Comparison of ENCODE assay signal across 16 mouse cellular contexts in the genomic region with DNA sequence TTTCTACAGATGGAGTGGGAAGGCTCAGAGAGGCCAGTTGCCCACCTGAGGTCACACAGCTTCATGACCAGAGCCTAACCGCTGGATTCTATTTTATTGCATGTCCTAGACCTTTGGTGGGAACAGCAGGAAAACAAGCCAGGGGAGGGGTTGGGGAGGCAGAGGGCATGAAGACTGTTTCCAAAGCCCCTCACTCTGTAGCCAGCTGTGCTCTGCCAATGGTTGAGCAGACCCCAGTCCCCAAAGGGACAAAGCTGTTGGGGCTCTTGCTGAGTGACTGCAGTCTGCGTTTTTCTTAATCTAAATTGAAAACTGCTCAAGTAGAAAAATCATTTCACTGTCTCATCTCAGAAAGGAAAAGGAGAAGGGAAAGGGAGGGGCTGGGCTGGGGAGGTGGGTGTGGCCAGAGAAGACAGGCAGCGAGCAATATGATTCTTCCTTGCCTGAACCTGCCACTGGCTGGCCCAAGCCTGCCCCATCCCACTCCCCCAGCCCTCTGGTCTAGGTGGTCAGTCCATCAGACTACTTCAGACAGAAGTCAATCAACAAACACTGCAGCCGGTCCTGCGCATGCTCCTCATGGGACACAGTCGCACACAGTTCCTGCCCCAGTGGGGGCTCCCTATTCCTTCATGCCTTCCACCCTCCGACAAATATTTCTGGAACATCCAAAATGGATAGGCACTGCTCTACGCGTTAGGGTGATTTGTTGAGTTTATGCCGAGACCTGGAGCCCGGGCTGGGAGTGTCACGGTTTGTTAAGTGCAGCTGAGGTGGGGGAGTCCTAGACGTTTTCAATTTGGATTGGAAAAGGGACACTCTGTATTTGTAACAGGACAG. TPM values are rescaled to one million over a fixed set of nuclear protein-coding genes. Genes with fewer than 3 reads are reported as not detected.
DNase-seq lines count a peak whose midpoint lies in the region; ATAC-seq lines count a peak whose summit lies in the region.
"Had no signal": no experiment of that assay in that cellular context is flagged by ENCODE, and none has a peak within 500 bp of the region (broad histone marks: within the 10 kb centered on the region; RNA-seq: fewer than 3 reads in every experiment).

No protein-coding gene starts in this region.

- no peak overlapping the region for H3K9ac ChIP-seq in hindbrain, embryonic 12.5 days
- no peak overlapping the region; the same call in 1 of the 2 replicates for H3K9ac ChIP-seq in midbrain, embryonic 13.5 days (replicated peaks)
- H3K9ac ChIP-seq: limb, embryonic 15.5 days; lung, embryonic 15.5 days; stomach, embryonic 15.5 days had no signal

- H3K4me1 ChIP-seq in hindbrain, embryonic 12.5 days, result peaks cover 29% of the 10 kb centered on the region
- peaks cover 31% of the 10 kb centered on the region for H3K4me1 ChIP-seq in midbrain, embryonic 13.5 days (replicated peaks)
- H3K4me1 ChIP-seq: lung, embryonic 15.5 days; megakaryocyte, embryonic 14.5 days; stomach, embryonic 15.5 days had no signal

- H3K4me2 ChIP-seq in hindbrain, embryonic 12.5 days (replicated peaks), result 0 out of 2 replicates have a peak overlapping the region, but pooled peaks have one; percentile 6
- H3K4me2 ChIP-seq in midbrain, embryonic 13.5 days (replicated peaks), result no peak overlapping the region
- H3K4me2 ChIP-seq: limb, embryonic 15.5 days; lung, embryonic 15.5 days; stomach, embryonic 15.5 days had no signal

- DNase-seq in kidney, postnatal 4 days, result peak; percentile 43 to 61
- no peak for DNase-seq in kidney, adult 18-20 months
- DNase-seq in thymus, postnatal 0 days (ENCODE audit: low spot score), result no peak
- DNase-seq in heart, adult 9 months (ENCODE audit: low spot score in 2 of 2), result no peak
- no peak for DNase-seq in ovary, adult 18-20 months (ENCODE audit: low spot score)
- DNase-seq: cerebellum, postnatal 10 days; heart, adult 2 months; heart, postnatal 14 days; kidney, adult 2 months; thymus, postnatal 36 days had no signal

- peak; percentile 52 for ATAC-seq in hindbrain, embryonic 12.5 days (ENCODE audit: low FRiP score)
- ATAC-seq in midbrain, embryonic 13.5 days, result peak; percentile 62; the same call in 1 of the 2 replicates

- no peaks in the 10 kb centered on the region for H3K9me3 ChIP-seq in hindbrain, embryonic 12.5 days (replicated peaks)
- H3K9me3 ChIP-seq in midbrain, embryonic 13.5 days, result no peaks in the 10 kb centered on the region
- H3K9me3 ChIP-seq: limb, embryonic 15.5 days; lung, embryonic 15.5 days; stomach, embryonic 15.5 days had no signal

- H3K27ac ChIP-seq in hindbrain, embryonic 12.5 days, result peak overlapping the region; percentile 81
- H3K27ac ChIP-seq in midbrain, embryonic 13.5 days, result peak overlapping the region; percentile 71
- H3K27ac ChIP-seq: heart, adult 2 months; limb, embryonic 15.5 days; lung, embryonic 15.5 days; stomach, embryonic 15.5 days had no signal

- no peaks in the 10 kb centered on the region for H3K36me3 ChIP-seq in hindbrain, embryonic 12.5 days
- H3K36me3 ChIP-seq in midbrain, embryonic 13.5 days, result no peaks in the 10 kb centered on the region
- H3K36me3 ChIP-seq: limb, embryonic 15.5 days; lung, embryonic 15.5 days; stomach, embryonic 15.5 days had no signal

- H3K4me3 ChIP-seq in hindbrain, embryonic 12.5 days, result no peak overlapping the region
- H3K4me3 ChIP-seq in midbrain, embryonic 13.5 days (replicated peaks), result no peak overlapping the region
- H3K4me3 ChIP-seq: heart, adult 2 months; limb, embryonic 15.5 days; lung, embryonic 15.5 days; megakaryocyte, embryonic 14.5 days; stomach, embryonic 15.5 days had no signal

- H3K27me3 ChIP-seq in hindbrain, embryonic 12.5 days, result no peaks in the 10 kb centered on the region; the same call in 1 of the 2 replicates
- H3K27me3 ChIP-seq in midbrain, embryonic 13.5 days, result peaks cover 4% of the 10 kb centered on the region; the same call in 1 of the 2 replicates
- H3K27me3 ChIP-seq: limb, embryonic 15.5 days; lung, embryonic 15.5 days; stomach, embryonic 15.5 days had no signal

- WGBS in hindbrain, embryonic 12.5 days, result 51% methylated on average over 13 of the region's 13 CpGs
- WGBS in midbrain, embryonic 13.5 days, result 52% methylated on average over 13 of the region's 13 CpGs

RNA-seq across cellular contexts. Expression of gene Ctnnbl1, which starts 45.7 kb away (rescaled TPM):
- polyA plus RNA-seq in hindbrain, embryonic 12.5 days (2016; fragmentation: Nextera tagmentation; extraction: Ambion mirVana), result 82.3 and 83.7 TPM in 2 replicates
- polyA plus RNA-seq in midbrain, embryonic 13.5 days (2015; fragmentation: Nextera tagmentation; extraction: Ambion mirVana), result 87.5 and 87.8 TPM in 2 replicates
- polyA plus RNA-seq in thymus, postnatal 0 days (2015; fragmentation: Nextera tagmentation; extraction: Ambion mirVana), result 67.8 and 74.7 TPM in 2 replicates

Comparison
In these comparisons a context has a peak if more than half of its experiments do, and no peak if none do; other contexts are left out.
1. DNase-seq: peak in kidney, postnatal 4 days (2 of 2); none in kidney, adult 18-20 months (single experiment), thymus, postnatal 0 days (single experiment), heart, adult 9 months (0 of 2) and ovary, adult 18-20 months (single experiment).